Mouse (Mus musculus) thymus, postnatal 14 days (tissue): Measurements from ENCODE around the gene Calu.
A peak's percentile ranks its signal among the peaks of the same experiment; 100 is the strongest.
"Not testable (repeated sequence)": the region's sequence is repeated elsewhere in the genome, so short reads cannot be mapped to it uniquely, and the experiment has no call there.

Source experiments
- DNase-seq: peaks from one replicate; pipeline ENCODE4 v3.0.0; 2021

Gene Calu

DNA sequence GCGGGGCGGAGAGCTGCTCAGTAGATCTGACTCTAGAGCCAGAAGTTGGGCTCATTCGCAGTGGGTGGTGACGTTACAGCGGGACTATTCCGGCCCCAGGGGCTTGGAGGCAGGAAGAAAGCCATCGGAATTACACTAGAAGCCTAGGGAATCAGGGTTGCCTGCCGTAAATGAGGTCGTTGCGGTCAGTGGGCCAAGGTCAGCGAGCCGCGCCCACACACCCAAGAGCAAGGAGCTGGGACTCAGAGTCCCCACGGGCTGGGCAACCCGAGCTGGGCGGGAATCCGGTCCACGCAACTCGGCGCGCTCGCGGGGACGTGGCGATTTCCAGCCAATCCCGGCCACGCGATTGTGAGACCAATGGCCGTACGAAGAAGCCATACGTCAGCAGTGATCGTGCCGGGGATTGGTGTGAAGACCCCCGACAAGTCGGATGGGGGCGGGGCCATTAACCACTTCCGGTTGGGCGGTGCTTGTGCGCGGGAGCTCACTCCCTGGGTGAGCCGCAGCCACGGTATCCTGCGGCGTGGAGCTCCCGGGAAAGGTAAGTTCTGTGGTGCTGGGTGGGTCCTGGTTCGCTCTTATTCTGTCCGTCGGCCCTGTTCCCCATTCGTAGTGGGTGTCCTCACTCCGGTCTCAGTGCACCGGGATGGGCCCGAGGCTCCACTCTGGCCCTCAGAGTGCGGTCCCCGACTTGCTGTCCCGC, at the start of gene Calu:
TSS of gene Calu (plus strand) at position 405 of the 706 bp plus-strand sequence.
- DNase-seq: peak; percentile 100

DNA sequence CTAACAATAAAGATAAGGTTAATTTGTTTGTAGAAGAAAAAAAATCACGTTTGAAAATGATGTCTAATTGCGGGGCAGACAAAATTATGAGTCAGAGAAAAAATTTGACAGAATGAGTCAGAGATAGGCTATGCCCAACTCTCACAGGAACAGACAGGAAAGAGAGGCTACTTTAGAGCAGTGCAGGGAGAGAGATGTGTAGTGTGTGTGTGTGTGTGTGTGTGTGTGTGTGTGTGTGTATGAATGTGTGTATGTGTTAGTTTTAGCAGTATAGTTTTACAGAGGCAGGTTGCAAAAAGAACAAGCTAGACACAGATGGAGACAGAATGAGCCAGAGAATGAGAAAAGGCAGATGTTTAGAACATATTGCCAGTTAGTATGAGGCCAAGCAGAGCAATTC, 48.8 kb upstream of the Calu start:
- no peak for DNase-seq

DNA sequence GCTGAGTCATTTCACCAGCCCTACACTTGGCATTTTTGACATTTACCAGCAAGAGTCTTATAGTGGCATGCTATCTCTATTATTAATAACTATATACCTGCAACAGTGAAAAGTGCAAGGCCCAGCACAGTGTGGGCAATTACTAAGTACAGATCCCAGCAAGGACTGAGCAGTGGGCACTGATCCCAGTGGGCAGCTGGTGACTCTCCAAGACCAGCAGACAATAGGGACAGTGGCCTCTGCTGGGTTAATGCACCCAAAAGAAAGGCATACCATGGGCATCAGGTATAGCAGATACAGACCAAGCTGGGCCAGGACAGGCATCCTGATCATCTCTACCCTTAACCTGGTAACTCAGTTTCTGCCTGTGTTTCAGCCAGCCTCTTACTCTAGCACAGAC, 44.6 kb upstream of the Calu start:
- DNase-seq: no peak

DNA sequence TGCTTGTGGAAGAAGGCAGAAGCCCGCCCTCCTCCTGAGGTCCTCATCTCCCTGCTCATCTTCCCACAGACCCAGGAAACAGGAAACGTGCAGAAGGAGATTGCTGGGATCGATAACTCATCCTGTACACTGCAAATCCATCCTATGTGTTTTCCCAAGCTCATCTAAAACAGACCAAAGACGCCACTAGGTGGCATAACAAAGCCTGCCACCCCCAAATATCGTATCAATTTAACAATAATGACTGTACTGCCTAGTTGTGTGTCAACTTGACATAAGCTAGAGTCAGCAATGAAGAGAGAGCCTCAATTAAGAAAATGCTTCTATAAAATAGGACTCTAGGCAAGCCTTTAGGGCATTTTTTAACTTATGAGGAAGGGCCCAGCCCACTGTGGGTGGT, 44.1 kb upstream of the Calu start:
- no peak for DNase-seq

DNA sequence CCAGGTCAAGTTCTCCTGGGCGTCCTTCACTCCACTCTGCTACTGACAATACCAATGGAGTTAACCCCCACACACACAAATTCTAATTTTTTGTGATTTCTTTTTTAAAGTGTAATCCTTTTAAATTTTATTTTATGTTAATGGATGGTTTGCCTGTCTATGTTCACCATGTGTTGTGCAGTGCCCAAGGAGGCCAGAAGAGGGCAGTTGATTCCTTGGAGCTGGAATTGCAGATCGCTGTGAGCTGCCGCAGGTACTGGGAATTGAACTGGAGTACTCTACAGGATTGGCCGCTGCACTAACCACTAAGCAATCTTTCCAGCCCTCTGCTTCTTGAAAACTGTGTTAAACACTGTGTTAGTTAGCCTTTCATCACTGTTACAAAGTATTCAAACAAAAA, 42.4 kb upstream of the Calu start:
- DNase-seq: no peak

DNA sequence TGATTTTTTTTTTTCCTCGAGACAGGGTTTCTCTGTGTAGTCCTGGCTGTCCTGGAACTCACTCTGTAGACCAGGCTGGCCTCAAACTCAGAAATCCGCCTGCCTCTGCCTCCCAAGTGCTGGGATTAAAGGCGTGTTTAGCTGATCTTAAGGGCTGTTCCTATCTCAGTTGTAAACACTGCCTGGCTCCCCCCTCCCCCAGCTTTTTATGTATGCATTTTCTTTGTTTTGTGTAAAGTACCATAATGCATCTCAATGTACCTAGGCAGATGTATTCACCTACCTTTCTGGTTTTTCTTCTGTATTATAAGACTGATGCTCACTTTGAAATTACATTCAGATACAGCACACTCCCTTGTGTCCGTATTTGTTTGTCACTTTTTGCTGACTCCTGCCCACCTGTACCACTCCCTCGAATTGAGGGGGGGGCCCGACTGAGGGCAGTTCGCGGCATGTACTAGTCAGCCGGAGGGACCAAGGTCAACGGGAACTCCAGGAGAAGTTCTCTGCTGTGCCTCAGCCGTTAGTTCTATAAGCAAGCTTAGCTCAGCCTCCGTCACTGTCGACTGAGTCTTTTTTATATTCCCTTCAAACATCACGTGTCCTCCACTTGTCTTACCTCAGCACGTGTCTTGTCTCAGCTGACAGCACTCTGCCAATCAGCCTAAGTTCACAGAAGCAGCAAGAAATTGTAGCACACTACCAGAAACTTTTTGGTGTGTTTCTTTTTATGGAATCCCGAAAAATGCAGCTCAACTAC, 38.8 kb upstream of the Calu start:
- DNase-seq: no peak

DNA sequence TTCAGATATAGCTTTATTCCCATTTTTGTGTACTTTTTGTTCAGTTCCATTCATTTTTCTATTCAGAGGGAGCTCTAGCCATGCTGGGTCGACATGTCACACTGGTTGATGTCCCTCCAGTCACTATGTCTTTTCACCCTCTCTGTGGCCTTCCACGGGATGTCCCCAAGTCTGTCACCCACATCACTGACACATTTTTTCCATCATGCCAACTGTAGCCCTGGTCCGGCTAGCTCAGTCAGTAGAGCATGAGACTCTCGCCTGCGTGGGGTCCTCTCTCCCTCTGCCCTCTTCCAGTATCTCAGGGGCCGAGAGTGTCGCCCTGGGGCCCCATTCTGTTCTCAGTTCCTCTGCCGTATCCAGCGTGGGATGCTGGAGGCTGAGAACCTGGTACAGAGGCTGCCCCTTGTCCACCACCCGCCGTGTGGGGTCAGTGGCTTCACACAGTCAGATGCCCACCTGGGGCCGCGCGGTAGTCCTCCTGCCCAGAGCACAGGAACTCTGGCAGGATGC, 34.1 kb upstream of the Calu start:
- no peak for DNase-seq

DNA sequence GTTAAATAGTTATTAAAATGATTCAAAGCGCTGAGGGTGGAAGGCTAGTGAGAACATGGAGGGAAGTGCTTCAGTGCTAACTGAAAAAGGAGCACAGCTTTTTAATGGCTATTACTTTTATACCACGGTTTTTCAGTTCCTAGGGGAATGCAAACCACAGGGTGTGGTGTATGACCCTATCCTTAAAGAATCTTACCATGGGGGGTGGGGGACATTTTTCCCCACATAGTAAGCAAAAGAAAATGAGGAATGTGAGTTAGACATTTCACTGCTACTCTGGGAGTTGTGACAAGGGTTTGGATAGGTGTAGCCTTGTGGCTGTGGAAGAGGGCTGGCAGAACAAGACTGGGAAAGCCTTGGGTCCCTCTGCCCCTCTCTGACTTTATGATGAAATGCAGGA, 30.6 kb upstream of the Calu start:
- no peak for DNase-seq

DNA sequence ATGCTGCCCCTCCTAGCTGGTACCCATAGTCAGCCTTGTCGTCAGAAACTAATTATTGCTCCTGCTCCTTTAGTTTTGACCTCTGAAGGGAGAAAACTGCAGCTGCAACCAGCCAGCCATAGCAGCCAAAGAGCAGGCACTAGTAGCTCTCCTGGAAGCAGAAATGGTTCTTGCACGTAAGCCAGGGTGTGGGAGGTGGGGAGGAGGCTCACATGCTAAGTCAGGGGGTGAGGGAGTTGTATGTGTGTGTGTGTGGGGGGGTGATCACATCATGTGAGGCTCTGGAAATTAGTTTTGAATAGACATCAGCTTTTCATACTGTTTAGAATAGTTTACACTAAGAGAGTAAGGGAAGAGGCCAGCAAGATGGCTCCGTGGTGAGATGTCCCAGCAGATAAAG, 29.9 kb upstream of the Calu start:
- no peak for DNase-seq

DNA sequence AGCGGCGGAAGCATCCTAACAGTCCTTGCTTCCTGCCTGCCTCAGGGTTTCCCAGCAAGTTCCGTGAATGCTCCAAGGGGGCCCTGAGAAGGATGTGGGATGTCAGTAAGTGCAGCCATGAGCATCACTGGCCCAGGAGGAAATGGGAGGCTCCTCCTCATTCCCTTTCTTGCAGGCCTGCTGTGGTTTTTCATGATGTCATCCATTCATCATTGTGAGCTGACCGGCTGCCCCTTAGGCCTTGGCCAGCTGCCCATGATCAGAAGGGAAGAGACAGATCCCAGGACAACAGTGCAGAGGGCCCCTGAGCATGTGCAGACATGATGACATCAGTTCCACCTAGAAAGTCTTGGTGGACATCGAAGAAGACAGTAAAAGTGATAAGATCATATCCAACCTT, 29.0 kb upstream of the Calu start, which contains the start of gene Fam71f1:
TSS of gene Fam71f1 (plus strand) at position 262 of the 400 bp plus-strand sequence.
- no peak for DNase-seq

DNA sequence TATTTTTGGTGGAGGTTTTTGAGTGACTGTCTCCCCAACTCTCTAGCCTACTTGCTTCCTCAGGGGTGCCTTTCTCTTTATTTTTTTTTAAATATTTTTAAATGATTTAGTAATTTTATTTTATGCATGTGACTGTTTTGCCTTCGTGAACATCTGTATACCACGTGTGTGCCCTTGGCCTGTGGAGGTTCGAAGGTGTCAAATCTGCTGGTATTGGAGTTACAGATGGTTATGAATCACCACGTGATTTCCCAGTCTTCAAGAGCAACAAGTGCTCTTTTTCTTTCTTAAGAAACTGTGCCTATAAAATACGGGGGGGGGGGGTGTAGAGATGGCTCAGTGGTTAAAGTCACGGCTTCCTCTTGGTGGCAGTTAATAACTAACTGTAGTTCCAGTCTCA, 26.3 kb upstream of the Calu start:
- DNase-seq: no peak

DNA sequence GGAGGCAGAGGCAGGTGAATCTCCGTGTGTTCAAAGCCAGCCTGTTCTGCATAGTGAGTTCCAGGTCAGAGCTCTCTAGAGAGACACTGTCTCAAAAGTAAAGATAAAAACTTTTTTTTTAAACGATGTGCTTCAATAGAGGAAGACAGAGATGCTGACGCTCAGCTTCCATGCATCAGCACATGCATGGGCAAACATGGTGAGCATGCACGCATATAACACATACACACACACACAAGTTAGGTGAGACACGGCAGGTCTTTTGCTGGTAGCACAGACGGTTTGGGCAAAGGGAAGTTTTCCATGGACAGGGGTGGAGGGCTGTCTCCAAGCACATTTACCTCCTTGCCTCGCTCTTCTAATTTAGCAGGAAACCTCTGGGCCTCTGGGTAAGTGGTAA, 25.7 kb upstream of the Calu start:
- no peak for DNase-seq

DNA sequence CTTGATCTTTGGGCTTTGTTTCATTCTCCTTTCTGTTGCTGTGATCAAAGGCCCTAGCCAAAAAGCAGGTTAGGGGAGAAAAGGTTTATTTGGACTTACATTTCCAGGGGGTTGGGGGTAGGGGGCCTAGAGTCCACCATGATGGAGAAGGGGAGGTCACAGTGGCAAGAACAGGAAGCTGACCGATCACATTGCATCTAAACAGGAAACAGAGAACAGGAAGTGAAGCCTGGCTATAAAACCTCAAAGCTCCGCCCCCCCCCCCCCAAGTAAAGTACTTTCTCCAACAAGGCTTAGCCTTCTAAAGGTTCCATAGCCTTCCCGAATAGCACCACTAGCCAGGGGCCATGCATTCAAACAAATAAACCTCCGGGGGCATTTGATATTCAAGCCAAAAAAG, 25.1 kb upstream of the Calu start:
- DNase-seq: no peak

DNA sequence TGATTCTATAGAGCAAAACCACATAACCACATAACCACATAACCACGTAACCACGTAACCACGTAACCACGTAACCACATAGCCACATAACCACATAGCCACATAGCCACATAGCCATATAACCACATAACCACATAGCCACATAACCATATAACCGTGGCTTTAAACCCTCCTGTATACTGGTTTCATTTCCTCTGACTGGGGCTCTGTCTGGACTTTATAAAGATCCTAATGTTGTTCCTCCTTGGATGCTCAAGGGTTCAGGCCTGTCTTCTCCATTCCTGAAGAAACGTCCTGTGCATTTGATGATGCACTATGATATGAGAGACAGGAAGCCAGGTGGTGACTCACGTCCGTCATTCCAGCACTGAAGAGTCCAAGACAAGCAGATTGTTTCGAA, 20.9 kb upstream of the Calu start:
- DNase-seq: no peak

DNA sequence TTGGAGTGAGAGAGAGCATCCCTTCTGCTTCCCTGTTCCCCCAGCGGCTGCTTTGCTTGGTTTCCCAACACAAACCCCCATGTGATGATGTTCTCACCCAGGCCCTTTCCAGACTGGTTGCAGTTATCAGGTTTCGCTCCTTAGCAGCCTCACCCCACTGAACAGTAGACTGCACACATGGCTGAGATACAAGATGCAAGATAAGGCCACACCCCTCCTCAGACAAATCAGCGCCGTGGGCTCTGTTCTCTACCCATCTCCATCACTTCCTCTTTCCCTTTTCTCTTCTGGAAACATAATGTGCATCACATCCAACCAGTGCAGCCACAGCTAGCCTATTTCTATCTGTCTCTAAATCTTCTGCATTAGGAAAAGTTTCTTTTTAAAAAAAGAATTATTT, 18.4 kb upstream of the Calu start:
- no peak for DNase-seq

DNA sequence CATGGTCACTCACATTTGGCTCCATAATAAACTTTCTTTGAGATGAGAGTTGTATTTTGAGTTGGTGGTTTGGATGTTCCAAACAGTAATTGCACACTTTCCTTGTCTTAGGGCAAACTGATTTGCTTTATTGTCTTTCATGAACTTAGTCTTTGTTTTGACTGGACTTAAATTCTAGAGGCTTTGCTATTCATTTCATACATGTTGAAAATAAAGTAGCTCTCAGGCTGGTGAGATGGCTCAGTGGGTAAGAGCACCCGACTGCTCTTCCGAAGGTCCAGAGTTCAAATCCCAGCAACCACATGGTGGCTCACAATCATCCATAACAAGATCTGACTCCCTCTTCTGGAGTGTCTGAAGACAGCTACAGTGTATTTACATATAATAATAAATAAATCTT, 1.4 kb upstream of the Calu start:
- DNase-seq: not testable (repeated sequence)

DNA sequence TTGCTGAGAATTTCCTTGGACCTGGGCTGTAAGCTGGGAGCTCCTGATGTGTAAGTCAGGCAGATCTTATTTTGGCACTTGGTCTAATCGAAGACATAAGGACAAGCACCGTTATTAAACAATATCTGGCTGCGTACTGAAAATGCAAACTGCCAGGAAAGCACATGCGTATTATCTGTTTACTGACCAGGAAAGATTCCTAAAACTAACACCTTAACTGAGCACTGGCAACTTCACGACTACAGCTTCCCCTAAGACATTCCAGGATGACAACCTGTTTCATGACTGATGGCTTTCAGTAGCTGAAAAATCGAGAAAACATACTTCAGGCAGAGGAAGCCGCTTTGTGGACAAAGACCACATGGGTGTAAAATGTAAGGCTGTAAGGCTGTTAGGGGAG, 680 bp upstream of the Calu start:
- DNase-seq: no peak

DNA sequence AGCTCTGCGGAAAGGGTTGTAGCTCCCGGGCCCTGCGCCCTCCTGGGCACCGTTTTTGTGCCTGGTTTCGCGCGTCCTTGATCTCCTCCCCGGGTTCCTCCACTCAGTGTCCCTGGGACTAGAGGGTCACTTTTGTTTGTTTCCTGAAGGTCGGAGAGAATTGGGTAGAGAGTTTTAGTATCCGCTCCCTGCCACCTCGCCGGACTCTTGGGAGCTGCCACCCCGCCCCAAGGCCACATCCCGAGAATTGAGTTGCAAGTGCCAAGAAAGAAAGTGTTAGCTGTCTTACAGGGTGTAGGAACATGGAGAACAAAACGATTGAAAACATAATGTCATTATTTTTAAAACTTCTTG, 479 bp downstream of the Calu start:
- DNase-seq: no peak

DNA sequence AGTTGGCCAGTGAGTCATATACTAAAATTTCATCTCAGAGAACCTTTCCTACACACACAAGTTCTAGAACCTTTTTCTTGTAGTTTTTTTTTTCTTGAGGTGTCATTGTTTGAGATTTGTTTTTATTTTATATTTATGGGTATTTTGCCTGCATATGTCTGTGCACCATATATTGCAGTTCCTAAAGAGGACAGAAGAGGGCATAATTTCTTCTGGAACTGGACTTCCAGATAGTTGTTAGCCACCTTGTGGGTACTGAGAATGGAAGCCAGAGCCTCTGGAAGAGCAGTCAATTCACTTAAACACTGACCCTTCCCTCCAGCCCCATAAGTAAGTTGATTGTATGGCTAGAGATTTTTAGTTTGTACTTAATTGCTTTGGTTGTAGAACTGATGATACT, 3.7 kb downstream of the Calu start:
- DNase-seq: no peak

DNA sequence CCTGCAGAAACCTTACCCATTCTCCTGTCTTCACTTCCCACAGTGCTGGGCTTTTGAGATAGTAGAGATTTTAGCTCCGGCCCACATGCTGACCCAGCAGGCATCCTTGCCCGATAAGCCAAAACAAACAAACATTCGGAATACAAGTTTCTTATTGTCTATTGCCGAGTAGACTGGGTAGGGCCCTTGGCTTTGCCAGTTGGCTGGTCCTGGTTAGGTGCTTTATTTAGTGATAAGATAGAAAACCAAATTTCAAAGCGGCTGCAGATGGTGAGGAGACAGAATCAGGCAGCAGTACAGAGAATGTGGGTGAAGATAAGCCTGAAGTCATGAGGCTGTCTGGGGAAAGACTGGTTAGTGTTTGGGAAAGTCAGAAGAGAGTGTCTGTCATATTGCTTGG, 4.9 kb downstream of the Calu start:
- DNase-seq: no peak

DNA sequence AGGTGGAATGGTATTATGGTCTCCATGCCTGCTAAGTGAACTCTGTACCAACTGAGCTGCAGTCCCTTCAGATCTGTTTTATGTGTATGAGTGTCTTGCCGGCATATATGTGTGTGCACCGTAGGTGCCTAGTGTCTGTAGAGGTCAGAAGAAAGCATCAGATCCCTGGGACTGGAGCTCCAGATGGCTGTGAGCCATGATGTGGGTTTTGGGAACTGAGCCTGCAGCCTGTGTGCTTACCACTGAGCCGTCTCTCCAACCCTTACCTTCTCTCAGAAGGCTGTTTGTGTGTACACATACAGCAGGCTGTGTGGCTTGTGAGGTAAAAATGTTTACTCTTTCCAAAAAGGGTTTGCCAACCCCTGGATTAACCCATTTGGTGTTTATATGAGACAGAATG, 11.5 kb downstream of the Calu start:
- DNase-seq: no peak

DNA sequence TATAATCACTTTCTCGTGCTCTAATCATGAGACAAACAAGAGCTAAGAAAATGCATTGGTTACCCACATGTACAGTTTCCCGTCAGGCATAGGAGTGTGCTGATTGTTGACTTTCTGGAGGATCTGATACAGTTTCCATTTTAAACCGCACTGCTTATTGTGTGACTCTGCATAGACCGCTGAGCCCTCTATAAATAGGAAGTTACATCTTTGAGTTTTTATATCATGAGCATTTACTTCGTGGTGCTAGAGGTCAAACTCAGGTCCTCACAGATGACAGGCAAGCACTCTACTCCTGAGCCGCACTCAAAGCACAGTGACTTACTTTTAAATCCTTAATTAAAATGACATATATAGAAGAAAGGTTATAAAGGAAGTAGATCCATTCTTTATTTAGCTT, 12.3 kb downstream of the Calu start:
- DNase-seq: no peak

DNA sequence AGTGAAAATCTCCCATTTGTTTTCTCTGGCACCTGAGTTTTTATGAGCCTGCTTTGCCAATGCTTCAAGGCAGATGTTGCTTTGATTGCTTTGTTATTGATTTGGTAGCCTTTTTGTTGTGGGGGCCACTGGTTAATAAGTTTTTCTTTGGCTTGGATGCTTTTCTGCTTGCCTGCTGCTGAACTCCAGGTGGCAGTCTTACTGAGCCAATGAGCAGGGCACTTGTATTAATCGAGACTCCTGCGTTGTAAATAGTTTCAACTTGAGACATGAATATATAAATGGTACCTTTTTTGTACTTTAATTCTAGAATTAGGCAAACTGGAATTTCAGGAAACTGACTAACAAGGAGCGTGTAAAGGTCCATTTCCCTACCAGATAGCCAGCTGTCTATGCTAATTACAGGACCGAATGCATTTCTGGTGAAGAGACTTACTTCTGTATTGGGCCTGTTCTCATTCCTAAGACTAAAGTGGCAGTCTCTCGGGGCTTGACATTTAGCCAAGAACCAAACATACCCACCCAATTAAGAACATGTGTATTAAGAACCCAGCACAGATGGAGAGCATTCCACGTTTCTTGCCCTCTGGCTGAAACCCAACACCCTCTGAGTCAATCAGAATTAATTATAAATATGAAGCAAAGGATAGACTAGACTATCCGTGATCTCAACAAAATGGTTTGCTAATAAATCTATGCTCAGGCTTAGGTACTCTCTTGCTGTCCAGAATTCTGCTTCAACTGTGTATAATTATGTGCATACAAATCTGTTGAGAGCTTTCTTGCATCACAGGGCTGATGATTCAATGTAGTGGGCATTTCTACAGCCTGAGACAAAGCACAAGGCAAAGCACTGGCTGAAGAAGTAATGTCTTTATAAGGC, 14.6 kb downstream of the Calu start:
- DNase-seq: no peak

DNA sequence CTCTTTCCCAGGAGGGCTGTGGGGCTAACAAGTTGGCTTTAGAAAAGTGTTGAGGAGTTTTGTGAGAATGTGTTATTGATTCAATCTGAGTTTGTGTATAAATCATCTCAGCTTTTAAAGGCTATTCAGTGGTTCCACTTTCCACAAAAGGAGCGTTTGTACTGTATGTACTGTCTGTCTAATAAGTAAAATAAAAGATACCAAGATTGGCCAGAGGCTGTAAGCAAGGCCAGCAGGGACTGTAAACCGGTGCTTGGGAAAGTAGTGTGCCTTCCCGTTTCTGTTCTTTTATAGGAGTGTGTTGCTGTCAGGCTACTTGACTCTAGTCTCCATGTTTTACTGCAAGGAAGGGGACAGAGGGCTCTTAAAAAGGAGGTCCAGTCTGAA, 15.3 kb downstream of the Calu start:
- DNase-seq: no peak
